Mouse (Mus musculus) lung, postnatal 0 days (tissue): ENCODE data around the gene Slfn14.

Experiments used
- CTCF ChIP-seq: IDR thresholded peaks from 2 replicates; pipeline ENCODE4 v1.5.1; 2016; ENCODE audit warnings: antibody characterized with exemption, mild to moderate bottlenecking
- EP300 ChIP-seq: IDR thresholded peaks from 2 replicates; pipeline ENCODE4 v1.6.1; 2016; ENCODE audit warnings: antibody characterized with exemption, mild to moderate bottlenecking, control low read depth

- TF ChIP-seq CTCF (no peak), EP300 (no peak)
These were observed at the start of gene Slfn14 for GRCm38 (mm10) chr11:83286566-83286965.
